32 mouse cellular contexts compared by ENCODE assay signal in the genomic region with DNA sequence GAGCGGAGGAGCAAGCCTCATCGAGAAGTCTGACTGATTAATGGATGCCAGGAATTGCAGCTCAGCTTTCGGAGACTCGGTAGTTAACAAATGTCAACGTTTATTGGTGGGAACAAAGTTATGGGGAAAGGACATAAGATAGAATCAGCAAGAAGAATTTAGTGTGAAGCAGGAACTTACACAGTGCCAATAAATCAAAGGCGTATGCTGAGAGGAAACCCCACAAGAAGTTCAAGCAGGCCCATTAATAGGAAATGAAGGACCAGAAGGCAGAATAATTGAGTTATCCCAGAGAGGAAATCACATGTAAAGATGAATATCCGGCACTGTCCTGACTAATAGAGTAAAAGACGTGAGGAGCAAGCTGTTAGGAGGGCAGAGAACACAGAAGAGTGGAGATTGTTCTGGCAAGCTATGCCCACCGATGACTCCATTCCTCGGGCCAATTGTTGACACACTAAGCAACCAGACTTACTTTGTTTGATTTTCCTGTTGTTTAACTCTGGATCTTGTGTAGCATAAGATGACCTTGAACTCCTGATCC.
A peak's percentile ranks its signal among the peaks of the same experiment; 100 is the strongest.
DNase-seq lines count a peak whose midpoint lies in the region; ATAC-seq lines count a peak whose summit lies in the region.
"Had no signal": no experiment of that assay in that cellular context is flagged by ENCODE, and none has a peak within 500 bp of the region (broad histone marks: within the 10 kb centered on the region; RNA-seq: fewer than 3 reads in every experiment).

No protein-coding gene starts in this region.

- WGBS in heart, embryonic 12.5 days, result 52% methylated on average over 10 of the region's 10 CpGs

- no peaks in the 10 kb centered on the region for H3K36me3 ChIP-seq in heart, embryonic 12.5 days
- H3K36me3 ChIP-seq: embryonic facial prominence, embryonic 12.5 days; G1E; heart, embryonic 13.5 days; hindbrain, embryonic 10.5 days; hindbrain, embryonic 15.5 days; liver, embryonic 12.5 days; midbrain, embryonic 13.5 days; neural tube, embryonic 13.5 days had no signal

- intact Hi-C loops in heart, postnatal 36 days (cut with DNase I), result loop anchor here (5.0 kb wide), 3 partner anchors 129 to 206 kb away; no protein-coding TSS in a partner anchor

- H3K9ac ChIP-seq in heart, embryonic 12.5 days, result no peak overlapping the region
- H3K9ac ChIP-seq: embryonic facial prominence, embryonic 12.5 days; heart, embryonic 13.5 days; hindbrain, embryonic 15.5 days; liver, embryonic 12.5 days; liver, postnatal 0 days; midbrain, embryonic 13.5 days; neural tube, embryonic 13.5 days had no signal

- ATAC-seq in heart, embryonic 12.5 days (ENCODE audit: insufficient number of reproducible peaks, low FRiP score), result no peak
- ATAC-seq: forebrain, embryonic 14.5 days; inflammation-experienced regulatory T-cells, adult 6 months; liver, embryonic 12.5 days; liver, postnatal 0 days; midbrain, embryonic 13.5 days; Patski had no signal

- no peak for DNase-seq in heart, postnatal 36 days
- DNase-seq in kidney, adult 9 months, result peak; percentile 2
- no peak for DNase-seq in kidney, postnatal 4 days
- peak; percentile 8 for DNase-seq in kidney, postnatal 14 days
- DNase-seq in kidney, postnatal 36 days, result no peak
- DNase-seq in mesoderm, embryonic 11.5 days (ENCODE audit: low read depth, low spot score), result peak; percentile 22
- DNase-seq: adrenal gland, postnatal 10 days; cerebellum, adult 11 months; cerebellum, adult 9-11 months; embryo, embryonic 11 days; gastrocnemius, postnatal 14 days; layer of hippocampus, postnatal 36 days; left cerebral cortex, postnatal 4 days; liver, postnatal 0 days; lung, postnatal 36 days; right cerebral cortex, postnatal 4 days; thymus, adult 18-20 months; thymus, postnatal 25 days had no signal

- H3K27ac ChIP-seq in heart, embryonic 12.5 days (ENCODE audit: poor library complexity, severe bottlenecking), result no peak overlapping the region
- H3K27ac ChIP-seq: embryonic facial prominence, embryonic 12.5 days; heart, embryonic 13.5 days; hindbrain, embryonic 10.5 days; hindbrain, embryonic 15.5 days; liver, embryonic 12.5 days; midbrain, embryonic 13.5 days; neural tube, embryonic 13.5 days; stomach, postnatal 0 days had no signal

- 0 out of 2 replicates have a peak overlapping the region, but pooled peaks have one; percentile 20 for H3K4me2 ChIP-seq in heart, embryonic 12.5 days
- H3K4me2 ChIP-seq: embryonic facial prominence, embryonic 12.5 days; heart, embryonic 13.5 days; hindbrain, embryonic 15.5 days; liver, embryonic 12.5 days; midbrain, embryonic 13.5 days; neural tube, embryonic 13.5 days had no signal

- H3K4me1 ChIP-seq in heart, embryonic 12.5 days (replicated peaks), result peaks cover 13% of the 10 kb centered on the region
- H3K4me1 ChIP-seq: embryonic facial prominence, embryonic 12.5 days had no signal

- H3K4me3 ChIP-seq in heart, embryonic 12.5 days, result no peak overlapping the region
- H3K4me3 ChIP-seq: embryonic facial prominence, embryonic 12.5 days; heart, embryonic 13.5 days; hindbrain, embryonic 10.5 days; hindbrain, embryonic 15.5 days; liver, embryonic 12.5 days; megakaryocyte, embryonic 14.5 days; midbrain, embryonic 13.5 days; neural tube, embryonic 13.5 days had no signal

- H3K27me3 ChIP-seq in heart, embryonic 12.5 days (replicated peaks), result no peaks in the 10 kb centered on the region
- H3K27me3 ChIP-seq: embryonic facial prominence, embryonic 12.5 days; heart, embryonic 13.5 days; hindbrain, embryonic 15.5 days; megakaryocyte, embryonic 14.5 days; midbrain, embryonic 13.5 days; neural tube, embryonic 13.5 days had no signal

- no peaks in the 10 kb centered on the region for H3K9me3 ChIP-seq in heart, embryonic 12.5 days (replicated peaks)
- H3K9me3 ChIP-seq: embryonic facial prominence, embryonic 12.5 days; heart, embryonic 13.5 days; hindbrain, embryonic 10.5 days; hindbrain, embryonic 15.5 days; liver, embryonic 12.5 days; midbrain, embryonic 13.5 days; neural tube, embryonic 13.5 days had no signal

Comparison
In these comparisons a context has a peak if more than half of its experiments do, and no peak if none do; other contexts are left out.
1. DNase-seq: peak in kidney, adult 9 months (single experiment), kidney, postnatal 14 days (single experiment) and mesoderm, embryonic 11.5 days (single experiment); none in heart, postnatal 36 days (0 of 2), kidney, postnatal 4 days (0 of 2) and kidney, postnatal 36 days (0 of 2).